Mouse (Mus musculus): Measurements from ENCODE around the gene Olfr202. TPM values are rescaled to one million over a fixed set of nuclear protein-coding genes. Genes with fewer than 3 reads are reported as not detected.
"Not testable (repeated sequence)": the region's sequence is repeated elsewhere in the genome, so short reads cannot be mapped to it uniquely, and the experiment has no call there.

Gene Olfr202
- total RNA-seq (2021) = not detected
- long read RNA-seq, experiment 1 = 0 reads
- long read RNA-seq, experiment 2 = 0 reads

DNA sequence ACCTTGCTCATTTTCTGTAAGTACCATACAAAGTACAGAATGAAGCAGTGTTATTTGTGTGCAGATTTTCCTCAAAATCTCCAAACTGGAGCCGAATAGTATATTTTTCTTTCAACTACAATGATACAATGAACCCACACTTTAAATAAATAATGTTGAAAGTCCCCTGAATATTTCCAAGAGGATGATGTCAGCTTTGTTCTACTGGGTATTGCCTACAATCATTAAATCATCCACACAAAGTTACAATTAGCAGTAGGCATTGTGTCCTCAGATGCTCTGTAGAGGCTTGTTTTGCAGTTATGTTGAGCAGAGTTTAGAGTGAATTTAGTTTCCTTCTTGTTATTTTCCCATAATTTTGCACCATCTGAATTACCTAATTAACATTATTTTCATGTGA is at the start of gene Olfr202:
TSS of gene Olfr202 (minus strand) at position 101 of the 400 bp plus-strand sequence.
- DNase-seq (ENCODE audit: low spot score in 2 of 2) = no peak

DNA sequence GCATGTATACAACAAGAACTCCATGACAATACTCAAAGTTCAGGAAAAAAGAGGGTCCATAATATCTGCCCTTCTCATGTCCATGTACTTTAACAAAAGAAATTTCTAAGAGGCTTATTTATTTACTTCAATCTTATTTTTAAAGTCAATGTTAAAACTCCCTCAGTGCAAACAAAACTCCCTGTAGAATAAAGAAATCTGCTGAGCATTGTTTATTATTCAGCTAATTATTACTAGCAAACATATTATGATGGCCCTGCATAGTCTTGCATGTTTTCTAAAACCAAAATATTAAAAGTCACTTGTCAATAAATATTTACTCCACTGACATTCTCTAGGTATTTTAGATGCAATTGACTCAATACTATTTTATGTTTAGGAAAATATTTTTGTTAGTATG is 44.4 kb upstream of the Olfr202 start, which contains the start of gene Olfr205:
TSS of gene Olfr205 (minus strand) at position 101 of the 400 bp plus-strand sequence.
- no peak for DNase-seq (ENCODE audit: low spot score in 2 of 2)

DNA sequence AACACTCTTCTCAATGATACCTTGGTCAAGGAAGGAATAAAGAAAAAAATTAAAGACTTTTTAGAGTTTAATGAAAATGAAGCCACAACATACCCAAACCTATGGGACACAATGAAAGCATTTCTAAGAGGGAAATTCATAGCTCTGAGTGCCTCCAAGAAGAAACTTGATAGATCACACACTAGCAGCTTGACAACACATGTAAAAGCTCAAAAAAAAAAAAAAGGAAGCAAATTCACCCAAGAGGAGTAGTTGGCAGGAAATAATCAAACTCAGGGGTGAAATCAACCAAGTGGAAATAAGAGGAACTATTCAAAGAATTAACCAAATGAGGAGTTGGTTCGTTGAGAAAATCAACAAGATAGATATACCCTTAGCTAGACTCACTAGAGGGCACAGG is 36.7 kb upstream of the Olfr202 start:
- not testable (repeated sequence) for DNase-seq (ENCODE audit: low spot score in 2 of 2)

DNA sequence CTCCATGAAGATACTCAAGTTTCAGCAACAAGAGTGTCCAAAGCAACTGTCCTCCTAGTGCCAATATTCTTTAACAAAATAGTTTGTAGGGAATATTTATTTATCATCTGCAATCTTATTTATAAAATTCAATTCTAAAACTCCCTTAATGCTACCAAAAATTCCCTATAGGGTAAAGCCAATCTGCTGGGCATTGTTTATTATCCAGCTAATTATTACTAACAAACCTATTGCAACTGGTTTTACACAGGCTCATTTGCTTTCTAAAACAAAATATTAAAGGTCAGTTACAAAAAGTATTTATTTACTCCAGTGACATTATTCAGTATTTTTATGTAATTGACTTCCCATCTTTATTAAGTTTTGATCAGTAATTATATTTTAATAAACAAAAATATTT is 31.6 kb upstream of the Olfr202 start, which contains the start of gene Olfr204:
TSS of gene Olfr204 (minus strand) at position 101 of the 400 bp plus-strand sequence.
- DNase-seq (ENCODE audit: low spot score in 2 of 2) = no peak

DNA sequence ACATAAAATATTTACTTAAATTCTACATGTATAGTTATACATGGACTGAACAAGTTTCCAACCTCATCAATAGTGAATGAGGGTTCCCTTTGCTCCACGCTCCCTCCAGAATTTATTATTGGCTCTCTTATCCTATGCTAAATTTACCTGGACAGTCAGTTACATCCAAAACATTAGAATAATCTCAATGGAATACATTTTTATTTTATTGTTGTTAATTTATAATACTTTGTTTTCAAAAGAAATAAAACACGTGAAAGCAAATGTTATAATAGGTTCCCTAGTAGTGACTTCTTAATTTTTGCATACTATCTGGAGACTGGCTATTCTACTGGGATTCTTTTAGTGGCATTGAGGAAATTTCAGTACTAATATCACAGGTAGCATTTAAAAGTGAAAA is 12.0 kb upstream of the Olfr202 start, which contains the start of gene Olfr203:
TSS of gene Olfr203 (plus strand) at position 301 of the 400 bp plus-strand sequence.
- no peak for DNase-seq (ENCODE audit: low spot score in 2 of 2)

DNA sequence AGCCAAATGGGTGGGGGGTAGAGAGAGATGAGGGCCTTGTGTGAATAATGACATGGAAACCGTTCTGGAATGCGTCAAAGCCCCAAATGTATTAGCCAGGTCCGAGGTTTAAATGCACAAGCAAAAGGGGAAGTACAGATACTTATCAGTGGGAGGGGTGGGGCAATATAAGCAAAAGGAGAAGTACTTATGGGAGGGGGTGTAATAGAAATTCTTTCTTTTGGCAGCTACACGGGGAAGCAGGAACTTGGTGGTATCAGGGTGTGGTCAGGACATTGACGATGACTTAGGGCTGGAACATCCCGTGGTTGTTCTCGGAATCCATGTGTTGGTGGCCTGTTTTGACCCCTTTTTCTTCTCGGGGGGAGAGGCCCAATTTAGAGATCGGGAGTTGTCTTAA is 983 bp upstream of the Olfr202 start:
- DNase-seq (ENCODE audit: low spot score in 2 of 2) = not testable (repeated sequence)

DNA sequence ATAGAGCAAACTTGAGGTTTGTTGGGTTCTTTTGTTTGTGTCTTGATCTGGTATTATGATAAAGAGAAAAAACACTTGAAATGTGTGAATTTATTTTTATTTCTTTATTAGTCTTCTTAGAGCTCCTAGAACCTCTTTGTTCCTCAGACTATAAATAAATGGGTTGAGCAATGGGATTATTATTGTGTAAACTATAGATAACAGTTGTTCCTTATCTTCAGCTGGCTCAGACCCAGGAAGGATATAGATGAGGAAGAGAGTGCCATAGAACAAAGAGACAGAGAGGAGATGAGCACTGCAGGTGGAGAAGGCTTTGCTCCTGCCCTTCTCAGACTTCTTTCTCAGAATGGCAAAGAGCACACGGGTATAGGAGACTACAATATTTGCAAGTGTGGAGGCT is 3.1 kb downstream of the Olfr202 start:
- no peak for DNase-seq (ENCODE audit: low spot score in 2 of 2)

DNA sequence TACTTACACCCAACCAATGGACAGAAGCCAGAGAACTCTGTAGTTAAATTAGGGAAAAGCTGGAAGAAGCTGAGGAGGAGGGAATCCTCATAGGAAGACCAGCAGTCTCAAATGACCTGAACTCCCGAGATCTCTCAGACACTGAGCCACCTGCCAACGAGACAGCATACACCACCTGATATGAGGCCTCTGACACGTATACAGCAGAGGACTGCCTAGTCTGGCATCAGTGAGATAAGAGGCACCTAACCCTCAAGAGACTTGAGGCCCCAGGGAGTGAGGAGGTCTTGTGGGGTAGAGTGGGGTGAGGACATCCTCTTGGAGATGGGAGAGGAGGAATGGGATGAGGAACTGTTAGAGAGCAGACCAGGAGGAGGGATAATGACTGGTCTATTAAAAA is 6.1 kb downstream of the Olfr202 start:
- DNase-seq (ENCODE audit: low spot score in 2 of 2) = no peak

DNA sequence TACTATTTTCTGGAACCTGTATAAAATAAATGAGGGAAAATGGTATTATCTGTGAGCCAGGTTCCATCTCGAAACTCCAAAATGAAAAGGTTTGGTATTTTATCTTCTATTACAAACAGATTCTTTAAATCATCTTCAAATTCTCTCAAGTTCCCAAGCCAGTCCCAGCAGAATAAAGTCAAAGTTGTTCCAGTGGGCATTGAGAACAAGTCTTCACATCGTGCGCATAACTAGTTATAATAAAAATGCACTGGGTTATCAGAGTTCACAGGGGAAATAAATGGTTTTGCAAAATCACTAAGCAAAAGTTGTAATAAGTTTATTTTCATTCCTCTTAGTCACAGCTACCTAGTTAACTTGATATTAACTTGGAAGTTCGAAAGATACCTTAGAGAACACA is 14.1 kb downstream of the Olfr202 start, which contains the start of gene Olfr201:
TSS of gene Olfr201 (minus strand) at position 101 of the 400 bp plus-strand sequence.
- DNase-seq (ENCODE audit: low spot score in 2 of 2) = not testable (repeated sequence)

DNA sequence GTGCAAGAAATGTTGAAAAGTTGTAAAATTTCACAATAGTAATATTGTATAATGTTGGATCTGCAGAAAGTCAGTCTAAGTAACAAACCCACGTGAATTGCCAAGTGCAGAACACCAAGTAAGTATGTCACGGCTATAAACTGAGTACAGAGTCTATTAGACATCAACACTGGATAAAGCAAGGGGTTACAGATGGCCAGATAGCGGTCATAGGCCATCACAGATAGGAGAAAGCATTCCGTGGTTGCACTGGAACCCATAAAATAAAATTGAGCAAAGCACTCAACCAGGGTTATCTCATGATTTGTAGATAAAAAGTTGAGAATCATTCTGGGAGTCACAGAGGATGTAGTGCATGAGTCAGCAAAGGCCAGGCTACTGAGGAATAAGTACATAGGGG is 17.5 kb downstream of the Olfr202 start:
- DNase-seq (ENCODE audit: low spot score in 2 of 2) = not testable (repeated sequence)

DNA sequence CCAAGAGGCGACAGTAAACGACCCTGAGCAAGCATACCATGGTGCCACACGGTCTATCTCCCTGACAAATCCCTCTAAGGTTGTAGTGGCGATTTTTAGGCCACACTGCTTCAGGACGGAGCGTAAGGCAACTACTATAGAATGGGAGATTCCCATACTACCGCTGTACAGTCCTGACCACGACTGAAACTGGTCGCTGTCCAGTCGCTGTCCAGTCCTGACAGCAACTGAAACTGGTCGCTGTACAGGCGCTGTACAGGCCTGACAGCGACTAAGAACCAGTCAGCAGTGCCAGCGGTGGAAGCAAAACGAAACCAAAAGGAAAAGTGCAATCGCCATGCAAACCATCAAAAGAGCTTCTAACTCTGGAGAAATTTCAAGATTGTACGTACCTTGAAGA is 36.9 kb downstream of the Olfr202 start:
- no peak for DNase-seq (ENCODE audit: low spot score in 2 of 2)

Other genes starting within 250 kb of the Olfr202 start
- gene Olfr187, start 247.0 kb downstream of the Olfr202 start, total RNA-seq (2021) = not detected
- gene Olfr190, start 208.8 kb downstream of the Olfr202 start, total RNA-seq (2021) = not detected
- gene Olfr191, start 197.0 kb downstream of the Olfr202 start, total RNA-seq (2021) = not detected
- gene Olfr193, start 174.9 kb downstream of the Olfr202 start, total RNA-seq (2021) = not detected
- not detected for gene Olfr194, start 165.7 kb downstream of the Olfr202 start, total RNA-seq (2021)
- gene Olfr195, start 139.7 kb downstream of the Olfr202 start, total RNA-seq (2021) = not detected
- gene Olfr196, start 116.3 kb downstream of the Olfr202 start, total RNA-seq (2021) = not detected
- not detected for gene Olfr198, start 83.3 kb downstream of the Olfr202 start, total RNA-seq (2021)
- not detected for gene Olfr199, start 67.0 kb downstream of the Olfr202 start, total RNA-seq (2021)
- not detected for gene Olfr201, start 14.2 kb downstream of the Olfr202 start, total RNA-seq (2021)
- gene Olfr203, start 12.1 kb upstream of the Olfr202 start, total RNA-seq (2021) = not detected
- gene Olfr204, start 31.5 kb upstream of the Olfr202 start, total RNA-seq (2021) = under 1 TPM in 1 of 2 experiments, not detected in 1; 0.06 TPM
- gene Olfr205, start 44.3 kb upstream of the Olfr202 start, total RNA-seq (2021) = not detected
- not detected for gene Olfr206, start 62.5 kb upstream of the Olfr202 start, total RNA-seq (2021)
- not detected for gene Olfr209, start 77.2 kb upstream of the Olfr202 start, total RNA-seq (2021)
- gene Gabrr3, start 120.5 kb upstream of the Olfr202 start, total RNA-seq (2021) = not detected
- 10 to 100 TPM; 18.1 to 20.5 TPM for gene Riox2, start 185.0 kb upstream of the Olfr202 start, total RNA-seq (2021)